Mouse (Mus musculus) kidney, adult 9 months (tissue): ENCODE data around the gene Wrb.
"Not testable (repeated sequence)": the region's sequence is repeated elsewhere in the genome, so short reads cannot be mapped to it uniquely, and the experiment has no call there.

ENCODE experiments used
- DNase-seq: peaks from one replicate; pipeline ENCODE4 v3.0.0; 2022

Wrb gene

GRCm38 (mm10) chr16:96145110-96145800 lies at the start of gene Wrb:
Wrb (plus strand) TSS chr16:96145407.
- peak; percentile 100 for DNase-seq

DNA sequence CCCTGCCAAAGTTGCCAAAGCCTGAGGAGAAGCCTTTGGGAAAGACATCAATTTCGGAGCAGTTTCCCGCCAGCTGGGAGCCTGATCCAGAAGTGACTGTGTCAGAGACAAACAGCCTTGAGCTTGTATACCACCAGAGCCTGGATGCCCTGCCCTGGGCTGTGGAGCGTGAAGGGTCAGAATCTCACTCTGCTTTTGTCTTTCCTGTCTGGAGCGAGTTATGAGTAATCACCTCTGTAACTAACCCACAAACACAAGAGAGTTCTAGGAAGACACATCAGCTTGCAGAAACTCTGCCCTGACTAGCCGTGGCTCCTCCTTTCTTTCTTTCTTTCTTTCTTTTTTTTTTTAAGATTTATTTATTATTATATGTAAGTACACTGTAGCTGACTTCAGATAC lies 49.2 kb upstream of the Wrb start:
- DNase-seq: no peak

- DNase-seq: not testable (repeated sequence)
Measured at GRCm38 (mm10) chr16:96097811-96098210, 47.4 kb upstream of the Wrb start.

- DNase-seq: peak; percentile 52
Measured at GRCm38 (mm10) chr16:96103036-96103435, 42.2 kb upstream of the Wrb start.

GRCm38 (mm10) chr16:96109673-96110072 lies 35.5 kb upstream of the Wrb start:
- DNase-seq: no peak

DNA sequence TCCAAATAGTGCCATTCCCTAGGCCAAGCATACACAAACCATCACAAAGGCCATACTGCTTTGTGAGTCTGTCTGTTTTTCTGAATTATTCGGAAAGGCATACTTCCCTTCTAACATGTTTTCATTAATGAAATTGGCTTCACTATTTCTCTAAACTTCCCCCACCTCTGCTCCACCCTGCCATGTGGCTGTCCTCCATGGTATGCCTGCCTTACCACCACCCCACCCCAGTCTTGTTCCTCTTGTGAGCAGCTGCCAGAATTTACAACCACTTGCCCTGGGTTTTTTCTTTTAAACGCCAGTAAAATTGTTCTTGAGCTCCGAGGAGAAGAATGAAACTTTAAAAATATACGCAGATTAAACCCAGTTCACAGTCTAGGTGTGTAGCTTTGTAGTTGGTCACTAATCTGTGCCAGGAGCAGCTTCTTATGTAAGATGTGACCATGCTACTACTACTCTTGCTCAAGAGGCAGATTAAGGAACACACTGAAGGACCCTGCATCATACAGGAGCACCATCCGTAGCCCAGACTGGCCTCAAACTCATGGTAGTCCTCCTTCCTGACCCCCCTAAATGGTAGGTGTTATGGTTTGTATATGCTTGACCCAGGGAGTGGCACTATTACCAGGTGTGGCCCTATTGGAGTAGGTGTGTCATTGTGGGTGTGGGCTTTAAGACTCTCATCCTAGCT lies 34.4 kb upstream of the Wrb start:
- DNase-seq: no peak

DNA sequence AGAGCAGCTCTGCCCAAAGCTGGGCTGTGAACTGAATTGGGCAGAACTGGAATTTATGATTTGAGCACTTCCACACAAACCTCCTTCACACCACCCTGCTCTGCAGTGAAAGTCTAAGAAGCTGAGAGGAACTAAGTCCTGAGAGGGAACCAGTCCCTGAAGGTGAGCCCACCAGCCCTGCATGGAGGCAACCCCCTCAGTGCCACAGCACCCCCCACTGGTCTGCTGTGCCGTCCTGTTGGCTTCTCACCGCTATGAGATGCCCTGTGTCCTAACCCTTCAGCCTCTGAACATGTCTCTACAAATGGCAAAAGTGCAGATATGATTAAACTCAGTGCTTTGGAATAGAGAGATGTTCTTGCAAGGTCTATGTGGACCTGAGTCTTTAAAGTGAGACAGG lies 32.4 kb upstream of the Wrb start:
- DNase-seq: no peak

GRCm38 (mm10) chr16:96114729-96115128 lies 30.5 kb upstream of the Wrb start:
- no peak for DNase-seq

DNA sequence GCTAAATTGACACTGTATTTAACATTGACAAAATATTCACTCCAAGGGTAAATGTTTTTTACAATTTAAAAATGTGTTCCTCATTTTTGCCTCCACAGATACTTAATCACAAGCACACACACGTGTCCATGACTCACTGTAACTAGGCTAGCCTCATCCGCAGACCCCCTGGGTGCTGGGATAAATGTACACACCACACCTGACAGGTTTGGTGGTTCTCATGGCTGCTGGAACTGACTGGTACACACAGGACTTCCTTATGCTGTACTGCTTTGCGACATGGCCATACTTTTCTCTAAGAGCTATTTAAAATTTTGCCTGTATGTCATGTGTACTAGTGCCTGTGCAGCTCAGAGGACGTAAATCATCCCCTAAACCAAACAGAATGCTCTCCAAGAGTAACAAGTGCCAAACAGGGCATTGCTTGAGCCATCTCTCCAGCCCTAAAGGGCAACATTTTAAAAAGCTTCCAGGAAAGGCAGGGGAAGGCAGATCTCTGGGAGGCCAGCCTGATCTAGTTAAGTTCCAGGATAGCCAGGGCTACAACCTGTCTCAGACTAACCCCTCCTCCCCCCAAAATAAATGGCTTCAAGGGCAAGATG lies 25.1 kb upstream of the Wrb start:
- DNase-seq: no peak

GRCm38 (mm10) chr16:96126684-96127171 lies 18.5 kb upstream of the Wrb start:
- DNase-seq: peak; percentile 23

DNA sequence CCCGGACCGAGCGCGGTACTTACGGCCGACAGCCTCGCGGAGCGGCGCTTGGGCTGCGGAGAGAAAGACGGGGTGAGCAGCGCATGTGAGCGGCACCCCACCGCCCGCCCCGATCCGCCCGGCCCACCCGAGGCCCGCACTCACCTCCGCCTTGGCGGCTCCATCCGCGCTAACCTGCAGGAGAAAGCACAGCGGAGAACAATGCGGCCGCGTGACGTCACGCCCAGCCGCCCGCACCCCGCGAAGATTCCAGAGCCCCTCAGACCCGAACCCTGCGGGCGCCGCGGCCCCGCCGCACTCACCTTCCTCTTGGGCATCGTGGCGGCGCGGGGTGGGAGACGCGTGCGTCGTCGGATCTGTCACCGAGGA lies 17.9 kb upstream of the Wrb start:
- no peak for DNase-seq

DNA sequence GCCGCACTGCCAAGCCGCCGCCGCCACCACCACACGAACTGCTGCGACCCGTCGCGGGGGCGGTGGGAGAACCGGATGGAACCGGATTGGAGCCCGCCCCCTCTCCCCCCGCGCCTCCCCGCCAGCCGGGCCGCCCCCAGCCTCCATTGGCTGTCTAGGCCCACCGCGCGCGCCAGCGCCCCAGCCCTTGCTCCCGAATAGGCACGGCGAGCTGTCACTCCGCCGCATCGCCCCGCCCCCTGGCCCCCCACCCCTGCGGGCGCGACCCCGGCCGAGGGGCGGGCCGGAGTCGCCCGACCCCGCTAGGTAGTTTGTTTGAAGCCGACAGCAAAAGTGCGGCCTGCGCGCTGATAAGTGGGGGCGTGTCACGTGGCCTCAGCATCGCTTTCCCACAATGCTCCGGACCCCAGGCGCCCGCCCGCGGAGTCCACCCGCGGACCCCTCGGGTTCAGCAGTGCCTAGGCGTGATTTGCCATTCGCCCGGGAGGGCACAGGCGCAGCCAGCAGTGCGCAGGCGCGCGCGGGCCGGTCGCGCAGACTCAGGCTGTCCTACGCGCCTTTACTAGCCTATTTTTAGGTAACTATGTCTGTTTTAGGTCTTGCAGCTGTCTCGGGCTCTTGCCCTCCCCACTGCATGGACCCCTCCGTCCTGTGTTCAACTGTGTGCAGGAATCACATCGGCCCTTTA lies 17.4 kb upstream of the Wrb start, which contains the start of gene Hmgn1:
Hmgn1 (minus strand) TSS at position 73 of the 688 bp plus-strand sequence.
- peak; percentile 98 for DNase-seq

DNA sequence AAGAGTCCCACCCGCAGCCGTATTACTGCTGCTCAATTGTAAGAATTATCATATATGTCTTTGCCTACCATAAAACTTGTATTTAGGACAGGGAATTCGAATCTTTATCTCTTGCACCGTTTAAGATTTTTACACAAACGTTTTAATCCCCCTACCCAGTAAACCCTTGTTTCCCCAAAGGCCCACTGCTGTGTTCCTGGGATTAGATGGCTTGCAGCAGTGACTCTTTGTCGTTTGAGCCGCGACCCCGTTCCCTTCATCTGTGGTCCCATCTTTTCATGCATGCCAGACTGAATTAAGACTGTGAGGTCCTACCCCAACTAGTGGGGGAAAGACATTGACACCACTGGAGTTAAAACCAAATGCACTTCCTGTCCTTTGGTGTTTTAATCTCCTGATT lies 16.7 kb upstream of the Wrb start:
- DNase-seq: no peak

- not testable (repeated sequence) for DNase-seq
Measured at GRCm38 (mm10) chr16:96144748-96145109, 478 bp upstream of the Wrb start.

DNA sequence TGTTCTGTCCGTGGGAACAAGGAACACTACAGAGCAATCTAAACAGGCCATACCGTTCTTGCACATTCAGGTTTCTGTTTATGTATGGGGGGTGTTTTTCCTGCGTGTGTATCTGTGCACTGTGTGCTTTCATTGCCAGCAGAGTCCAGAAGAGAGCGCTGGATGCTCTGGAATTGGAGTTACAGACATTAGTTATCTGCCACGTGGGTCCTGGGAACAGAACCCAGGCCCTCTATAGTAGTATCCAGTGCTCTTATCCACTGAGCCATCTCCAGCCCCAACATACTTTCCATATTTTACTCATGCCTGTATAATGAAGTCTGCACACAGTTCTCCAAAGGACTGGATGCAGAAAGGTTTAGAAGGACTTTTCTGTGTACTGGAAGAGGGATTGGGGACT lies 607 bp downstream of the Wrb start:
- DNase-seq: no peak

GRCm38 (mm10) chr16:96148834-96149233 lies 3.6 kb downstream of the Wrb start:
- no peak for DNase-seq

GRCm38 (mm10) chr16:96149311-96149710 lies 4.1 kb downstream of the Wrb start:
- no peak for DNase-seq

DNA sequence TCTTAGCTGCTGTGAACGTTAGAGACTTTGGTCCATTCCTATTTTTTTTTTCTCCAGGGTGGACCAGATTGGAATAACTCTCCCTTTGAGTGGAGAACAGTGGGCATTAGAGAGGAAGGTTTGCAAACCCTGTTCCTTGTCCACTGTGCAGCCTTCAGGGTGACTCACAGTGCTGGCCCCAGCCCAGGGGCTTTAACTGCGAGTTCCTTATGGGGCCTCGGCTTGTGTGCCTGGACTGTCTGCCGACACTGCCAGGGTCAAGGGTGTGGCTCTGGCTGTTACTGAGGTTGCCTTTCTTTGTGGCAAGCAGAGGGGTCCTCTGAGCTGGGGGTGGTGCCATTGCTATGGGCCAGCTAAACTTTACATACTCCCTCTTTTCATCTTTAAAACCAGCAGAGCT lies 5.8 kb downstream of the Wrb start:
- DNase-seq: no peak

GRCm38 (mm10) chr16:96151551-96151950 lies 6.3 kb downstream of the Wrb start:
- DNase-seq: peak; percentile 67

DNA sequence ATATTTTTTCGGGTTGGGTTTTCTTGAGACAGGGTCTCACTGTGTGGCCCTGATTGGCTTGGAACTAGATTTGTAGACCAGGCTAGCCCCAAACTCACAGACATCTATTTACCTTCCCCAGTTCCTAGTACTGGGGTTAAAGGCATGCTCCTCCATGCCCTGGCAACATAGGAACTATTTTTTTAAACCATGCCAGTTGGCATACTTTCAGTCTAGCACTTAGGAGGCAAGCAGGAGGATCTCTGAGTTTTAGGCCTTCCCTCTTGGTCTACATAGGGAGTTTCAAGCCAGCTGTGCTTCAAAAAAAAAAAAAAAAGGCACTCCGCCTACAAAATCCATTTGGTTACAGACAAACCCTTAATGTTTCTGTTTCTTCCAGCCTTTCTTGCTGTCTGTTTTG lies 9.3 kb downstream of the Wrb start:
- DNase-seq: no peak

- DNase-seq: no peak
Measured at GRCm38 (mm10) chr16:96156019-96156418, 10.8 kb downstream of the Wrb start.

DNA sequence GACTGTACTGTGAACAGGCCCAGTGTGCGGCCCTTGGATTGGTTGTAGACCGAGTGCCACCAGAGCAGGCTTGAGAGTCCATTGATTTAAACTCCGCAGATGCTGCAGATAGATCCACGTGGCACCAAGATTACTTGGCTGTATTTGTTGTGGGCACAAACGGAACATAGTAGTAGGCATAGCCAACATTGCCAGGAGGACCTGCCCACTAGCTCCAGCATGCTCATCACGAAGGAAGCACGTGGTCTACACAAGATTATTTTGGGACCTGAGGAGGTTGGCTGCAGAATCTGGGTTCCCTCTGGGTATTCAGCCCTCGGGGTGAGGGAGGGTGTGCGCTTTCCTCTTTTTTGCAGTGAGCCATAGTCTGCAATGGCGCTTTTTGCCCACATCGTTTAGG lies 12.0 kb downstream of the Wrb start:
- DNase-seq: no peak

- no peak for DNase-seq
Measured at GRCm38 (mm10) chr16:96158511-96159080, 13.4 kb downstream of the Wrb start.
